Mouse (Mus musculus): Measurements from ENCODE around the gene Nckap5. TPM values are rescaled to one million over a fixed set of nuclear protein-coding genes. Genes with fewer than 3 reads are reported as not detected.
A peak's percentile ranks its signal among the peaks of the same experiment; 100 is the strongest.

Nckap5 gene
- polyA plus RNA-seq, 1 experiment from 2014 or later = 17.7 TPM

DNA sequence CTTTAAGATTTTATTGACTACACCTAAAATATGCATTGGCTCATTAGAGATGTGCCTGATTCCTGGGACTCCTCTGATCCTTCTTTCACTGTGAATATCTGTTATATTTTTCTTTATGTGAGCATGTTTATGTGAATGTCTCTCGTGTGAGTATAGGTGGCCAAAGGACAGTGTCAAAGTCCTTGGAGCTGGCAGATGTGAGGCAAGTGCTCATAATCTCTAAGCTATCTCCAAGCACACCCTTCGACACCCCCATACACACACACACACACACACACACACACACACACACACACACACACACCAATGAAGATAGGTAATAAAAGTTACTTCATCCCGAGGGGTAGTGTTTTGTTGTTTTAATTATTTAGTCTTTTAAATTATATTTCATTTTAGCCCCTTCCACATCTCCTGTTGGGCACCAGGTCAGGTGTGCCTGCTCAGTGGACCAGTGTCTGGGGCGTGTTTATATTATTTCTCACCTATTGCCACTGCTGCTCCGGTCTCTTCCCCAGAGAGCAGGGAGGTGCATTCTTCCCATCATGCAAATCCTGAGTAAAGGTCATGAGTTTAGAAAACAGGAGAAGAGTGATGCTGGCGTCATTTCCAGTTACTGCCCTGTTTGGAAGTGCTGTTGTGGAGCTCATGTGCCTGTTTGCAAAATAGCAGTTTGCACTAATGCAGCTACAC lies 469.9 kb downstream of the Nckap5 start:
- no peaks in the 10 kb centered on the region for H3K9me3 ChIP-seq
- no peaks in the 10 kb centered on the region for H3K36me3 ChIP-seq
- H3K27ac ChIP-seq = no peak overlapping the region
- WGBS = 96% methylated on average over 6 of the region's 6 CpGs
- no peaks in the 10 kb centered on the region for H3K27me3 ChIP-seq
- H3K4me2 ChIP-seq (replicated peaks) = no peak overlapping the region
- 0 out of 2 replicates have a peak, but pooled peaks cover 3% of the 10 kb centered on the region for H3K4me1 ChIP-seq (replicated peaks)
- no peak overlapping the region for H3K4me3 ChIP-seq (replicated peaks)
- no peak for ATAC-seq
- H3K9ac ChIP-seq (replicated peaks) = no peak overlapping the region

- 0 out of 2 replicates have a peak overlapping the region, but pooled peaks have one; percentile 17 for H3K27ac ChIP-seq
- no peaks in the 10 kb centered on the region for H3K36me3 ChIP-seq
- no peak overlapping the region for H3K4me2 ChIP-seq (replicated peaks)
- H3K4me1 ChIP-seq (replicated peaks) = 0 out of 2 replicates have a peak, but pooled peaks cover 3% of the 10 kb centered on the region
- H3K27me3 ChIP-seq = no peaks in the 10 kb centered on the region
- no peaks in the 10 kb centered on the region for H3K9me3 ChIP-seq
- H3K4me3 ChIP-seq (replicated peaks) = no peak overlapping the region
- WGBS = 76% methylated on average over 3 of the region's 3 CpGs
- H3K9ac ChIP-seq (replicated peaks) = no peak overlapping the region
- no peak for ATAC-seq
Observed at GRCm38 (mm10) chr1:126360111-126360510, 470.5 kb downstream of the Nckap5 start.

DNA sequence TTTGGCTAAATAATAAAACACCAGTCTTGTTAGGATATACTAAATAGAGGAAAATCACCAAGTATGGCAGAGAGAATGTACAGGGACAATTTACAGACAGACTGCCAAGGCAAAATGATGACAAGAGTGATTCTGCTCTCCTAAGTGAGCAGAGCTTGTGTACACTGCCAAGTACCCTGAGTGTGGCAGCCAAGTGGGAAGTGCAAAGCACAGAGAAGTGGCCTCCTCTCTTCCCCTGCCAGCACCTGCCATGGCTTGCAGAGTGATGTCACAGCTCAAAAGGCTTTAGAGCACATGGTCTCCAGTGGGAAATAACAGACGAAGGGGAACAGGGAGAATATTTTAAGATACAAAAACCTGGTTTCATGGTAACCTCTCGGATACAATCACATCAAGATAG lies 488.8 kb downstream of the Nckap5 start:
- 90% methylated on average over 2 of the region's 2 CpGs for WGBS
- Histone ChIP-seq H3K27me3 (no peaks in the 10 kb centered on the region), H3K4me3 (replicated peaks) (no peak overlapping the region), H3K9ac (replicated peaks) (no peak overlapping the region), H3K9me3 (no peaks in the 10 kb centered on the region), H3K4me2 (replicated peaks) (no peak overlapping the region), H3K4me1 (replicated peaks) (no peaks in the 10 kb centered on the region), H3K27ac (no peak overlapping the region), H3K36me3 (no peaks in the 10 kb centered on the region)
- no peak for ATAC-seq

DNA sequence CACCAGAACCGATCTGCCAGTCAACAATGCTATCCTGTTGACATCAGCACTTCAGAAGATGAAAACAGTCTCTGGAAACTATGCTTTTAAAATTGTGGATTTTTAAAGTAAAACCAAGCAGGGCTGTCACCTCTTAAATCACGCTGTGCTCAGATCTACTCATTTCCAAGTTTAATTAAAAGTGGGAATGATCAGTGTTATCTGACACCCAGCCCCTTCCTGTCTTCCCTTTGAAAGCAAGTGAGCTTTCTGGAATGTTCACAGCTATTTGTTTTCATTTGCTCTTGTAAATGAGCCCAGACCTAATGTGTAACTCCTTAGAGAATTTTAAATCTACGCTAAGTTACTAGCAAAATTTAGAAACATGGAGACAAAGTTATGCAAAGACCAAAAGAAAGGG lies 491.3 kb downstream of the Nckap5 start:
- Histone ChIP-seq H3K9me3 (no peaks in the 10 kb centered on the region), H3K4me2 (replicated peaks) (no peak overlapping the region), H3K9ac (replicated peaks) (no peak overlapping the region), H3K36me3 (no peaks in the 10 kb centered on the region), H3K27me3 (no peaks in the 10 kb centered on the region), H3K4me3 (replicated peaks) (no peak overlapping the region), H3K4me1 (replicated peaks) (no peaks in the 10 kb centered on the region), H3K27ac (no peak overlapping the region)
- WGBS = 82% methylated on average over 3 of the region's 3 CpGs
- ATAC-seq = no peak

- Histone ChIP-seq H3K36me3 (no peaks in the 10 kb centered on the region), H3K27ac (no peak overlapping the region), H3K4me3 (replicated peaks) (no peak overlapping the region), H3K27me3 (no peaks in the 10 kb centered on the region), H3K4me1 (replicated peaks) (no peaks in the 10 kb centered on the region), H3K9ac (replicated peaks) (no peak overlapping the region), H3K4me2 (replicated peaks) (no peak overlapping the region), H3K9me3 (no peaks in the 10 kb centered on the region)
- no peak for ATAC-seq
- WGBS = 87% methylated on average over 4 of the region's 4 CpGs
Observed at GRCm38 (mm10) chr1:126334202-126334601, 496.4 kb downstream of the Nckap5 start.

- Histone ChIP-seq H3K4me1 (replicated peaks) (no peaks in the 10 kb centered on the region), H3K4me2 (replicated peaks) (no peak overlapping the region), H3K27ac (no peak overlapping the region), H3K9ac (replicated peaks) (no peak overlapping the region), H3K9me3 (no peaks in the 10 kb centered on the region), H3K27me3 (no peaks in the 10 kb centered on the region), H3K36me3 (no peaks in the 10 kb centered on the region), H3K4me3 (replicated peaks) (no peak overlapping the region)
- 89% methylated on average over 2 of the region's 2 CpGs for WGBS
- no peak for ATAC-seq
Observed at GRCm38 (mm10) chr1:126332026-126332425, 498.6 kb downstream of the Nckap5 start.

GRCm38 (mm10) chr1:126320696-126321095 lies 509.9 kb downstream of the Nckap5 start:
- no peaks in the 10 kb centered on the region for H3K4me1 ChIP-seq (replicated peaks)

DNA sequence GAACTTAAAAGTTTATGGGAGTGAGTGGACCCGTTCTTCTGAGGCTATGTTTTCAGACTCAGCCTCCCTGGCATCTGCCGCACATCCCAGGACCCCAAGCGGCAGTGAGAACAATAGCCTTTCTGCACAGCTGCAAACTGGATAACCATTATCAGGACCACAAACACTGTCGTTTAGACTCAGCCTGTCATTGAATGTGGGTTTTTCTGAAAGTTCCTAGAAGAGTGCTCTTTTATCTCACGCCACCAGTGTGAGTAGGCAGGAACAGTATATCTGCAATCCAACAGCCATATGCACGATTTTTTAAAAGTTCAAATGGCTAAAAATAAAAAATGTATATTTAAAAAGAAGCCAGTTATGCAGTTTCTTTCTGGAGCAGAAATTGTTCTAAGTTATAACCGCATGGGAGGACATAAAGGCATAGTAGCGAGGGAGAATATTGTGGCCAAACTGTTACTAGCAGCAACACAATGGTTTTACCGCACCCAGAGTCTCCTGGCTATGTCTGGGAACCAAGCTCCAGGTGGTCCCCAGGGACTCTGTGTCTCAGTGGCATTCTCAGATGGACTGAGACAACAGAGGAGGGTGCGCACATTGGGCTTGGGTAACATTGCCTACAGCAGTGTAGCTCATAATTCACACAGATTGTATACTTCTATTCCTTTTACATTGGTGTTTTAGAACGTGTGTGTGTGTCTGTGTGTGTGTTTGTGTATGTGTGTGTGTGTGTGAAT lies 512.6 kb downstream of the Nckap5 start:
- ATAC-seq = no peak
- Histone ChIP-seq H3K36me3 (no peaks in the 10 kb centered on the region), H3K4me1 (replicated peaks) (no peaks in the 10 kb centered on the region), H3K9ac (replicated peaks) (no peak overlapping the region), H3K4me3 (replicated peaks) (no peak overlapping the region), H3K4me2 (replicated peaks) (no peak overlapping the region), H3K9me3 (no peaks in the 10 kb centered on the region), H3K27ac (no peak overlapping the region), H3K27me3 (no peaks in the 10 kb centered on the region)
- WGBS = 58% methylated on average over 11 of the region's 11 CpGs

More at GRCm38 (mm10) chr1:126320696-126321095, 509.9 kb downstream of the Nckap5 start:
- H3K9me3 ChIP-seq = no peaks in the 10 kb centered on the region
- ATAC-seq = no peak
- H3K27me3 ChIP-seq = no peaks in the 10 kb centered on the region
- H3K9ac ChIP-seq (replicated peaks) = no peak overlapping the region
- no peak overlapping the region for H3K4me2 ChIP-seq (replicated peaks)
- H3K36me3 ChIP-seq = no peaks in the 10 kb centered on the region
- H3K4me3 ChIP-seq (replicated peaks) = no peak overlapping the region
- H3K27ac ChIP-seq = no peak overlapping the region
- WGBS = 84% methylated on average over 1 of the region's 1 CpGs

- Histone ChIP-seq H3K27me3 (no peaks in the 10 kb centered on the region), H3K4me1 (replicated peaks) (no peaks in the 10 kb centered on the region), H3K4me2 (replicated peaks) (no peak overlapping the region), H3K36me3 (no peaks in the 10 kb centered on the region), H3K9me3 (no peaks in the 10 kb centered on the region), H3K27ac (no peak overlapping the region), H3K4me3 (replicated peaks) (no peak overlapping the region), H3K9ac (replicated peaks) (no peak overlapping the region)
- WGBS = 79% methylated on average over 4 of the region's 4 CpGs
- no peak for ATAC-seq
Observed at GRCm38 (mm10) chr1:126317345-126317744, 513.3 kb downstream of the Nckap5 start.

- H3K4me3 ChIP-seq (replicated peaks) = no peak overlapping the region
- H3K9me3 ChIP-seq = no peaks in the 10 kb centered on the region
- no peak for ATAC-seq
- no peak overlapping the region for H3K27ac ChIP-seq
- H3K9ac ChIP-seq (replicated peaks) = no peak overlapping the region
- 91% methylated on average over 2 of the region's 2 CpGs for WGBS
- no peaks in the 10 kb centered on the region for H3K4me1 ChIP-seq (replicated peaks)
- no peaks in the 10 kb centered on the region for H3K36me3 ChIP-seq
- H3K4me2 ChIP-seq (replicated peaks) = no peak overlapping the region
- H3K27me3 ChIP-seq = no peaks in the 10 kb centered on the region
Observed at GRCm38 (mm10) chr1:126316866-126317265, 513.7 kb downstream of the Nckap5 start.

DNA sequence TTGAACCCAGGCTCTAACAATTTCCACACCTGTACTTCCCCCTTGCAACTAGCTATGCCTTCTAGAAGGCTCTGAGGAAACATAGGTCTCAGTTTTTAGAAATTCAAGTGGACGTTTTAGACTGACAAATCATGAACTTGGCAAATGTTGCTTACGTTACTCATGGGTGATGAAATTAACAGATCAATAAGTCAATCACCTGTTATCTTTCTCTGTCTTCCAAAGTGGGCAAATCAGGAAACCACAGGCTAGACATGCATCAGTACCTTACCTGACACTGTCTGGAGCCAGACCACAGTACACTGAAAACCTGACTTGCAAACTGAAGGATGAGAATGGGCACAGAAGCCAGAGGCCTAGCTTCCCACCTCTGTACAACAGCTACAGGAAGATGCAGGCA lies 529.5 kb downstream of the Nckap5 start:
- Histone ChIP-seq H3K27me3 (no peaks in the 10 kb centered on the region), H3K9me3 (no peaks in the 10 kb centered on the region), H3K9ac (replicated peaks) (no peak overlapping the region), H3K36me3 (no peaks in the 10 kb centered on the region), H3K4me1 (replicated peaks) (no peaks in the 10 kb centered on the region), H3K27ac (no peak overlapping the region), H3K4me3 (replicated peaks) (no peak overlapping the region), H3K4me2 (replicated peaks) (no peak overlapping the region)
- ATAC-seq = no peak
- WGBS = 85% methylated on average over 2 of the region's 2 CpGs

GRCm38 (mm10) chr1:126264931-126265330 lies 565.7 kb downstream of the Nckap5 start:
- no peaks in the 10 kb centered on the region for H3K4me1 ChIP-seq (replicated peaks)
- H3K27ac ChIP-seq = no peak overlapping the region
- ATAC-seq = no peak
- H3K36me3 ChIP-seq = no peaks in the 10 kb centered on the region
- H3K9ac ChIP-seq (replicated peaks) = no peak overlapping the region
- no peak overlapping the region for H3K4me2 ChIP-seq (replicated peaks)
- no peak overlapping the region for H3K4me3 ChIP-seq (replicated peaks)
- H3K9me3 ChIP-seq = no peaks in the 10 kb centered on the region
- no peaks in the 10 kb centered on the region for H3K27me3 ChIP-seq
- 81% methylated on average over 5 of the region's 5 CpGs for WGBS
